Comparison of ENCODE assay signal across 8 mouse cellular contexts in the genomic region with DNA sequence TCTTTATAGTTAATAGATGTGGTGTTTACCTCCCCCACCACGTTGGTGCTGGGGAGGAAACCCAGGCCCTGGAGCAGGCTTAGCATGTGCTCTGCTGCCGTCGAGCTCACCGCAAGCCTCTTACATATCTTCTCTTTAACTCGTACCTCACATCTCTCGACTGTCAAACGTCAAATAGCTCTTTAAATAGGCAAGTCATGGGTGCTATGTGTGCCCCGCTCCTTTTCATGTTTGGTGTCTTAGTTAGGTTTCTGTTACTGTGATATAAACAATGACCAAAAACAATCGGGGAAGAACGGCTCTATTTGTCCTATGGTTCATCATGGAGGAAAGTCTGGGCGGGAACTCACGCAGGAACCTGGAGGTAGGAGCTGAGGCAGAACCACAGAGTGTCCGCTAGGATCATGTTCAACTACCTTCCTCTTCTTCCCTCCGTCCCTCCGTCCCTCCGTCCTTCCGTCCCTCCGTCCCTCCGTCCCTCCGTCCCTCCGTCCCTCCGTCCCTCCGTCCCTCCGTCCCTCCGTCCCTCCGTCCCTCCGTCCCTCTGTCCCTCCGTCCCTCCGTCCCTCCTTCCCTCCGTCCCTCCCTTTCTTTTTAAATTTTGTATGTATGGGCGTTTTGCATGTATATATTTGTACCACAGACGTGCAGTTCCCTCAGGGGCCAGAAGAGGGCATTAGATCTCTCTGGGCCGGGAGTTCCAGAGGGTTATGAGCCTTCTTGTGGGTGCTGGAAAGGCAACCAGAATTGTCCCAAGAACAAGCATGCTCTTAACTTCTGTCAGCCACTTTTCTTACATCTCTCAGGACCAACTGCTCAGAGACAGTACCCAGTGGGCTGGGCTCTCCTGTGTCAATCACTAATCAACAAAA. TPM values are rescaled to one million over a fixed set of nuclear protein-coding genes. Genes with fewer than 3 reads are reported as not detected.
A peak's percentile ranks its signal among the peaks of the same experiment; 100 is the strongest.
DNase-seq lines count a peak whose midpoint lies in the region; ATAC-seq lines count a peak whose summit lies in the region.

No protein-coding gene starts in this region.

- peaks cover 17% of the 10 kb centered on the region for H3K4me1 ChIP-seq in intestine, embryonic 16.5 days (ENCODE audit: control insufficient read depth, insufficient read depth, low read length)
- H3K4me1 ChIP-seq in limb, embryonic 13.5 days, result peaks cover 29% of the 10 kb centered on the region
- peaks cover 17% of the 10 kb centered on the region for H3K4me1 ChIP-seq in midbrain, embryonic 13.5 days (replicated peaks)
- 0 out of 2 replicates have a peak, but pooled peaks cover 3% of the 10 kb centered on the region for H3K4me1 ChIP-seq in stomach, embryonic 14.5 days (ENCODE audit: control insufficient read depth, insufficient read depth, low read length)

- no peaks in the 10 kb centered on the region for H3K27me3 ChIP-seq in intestine, embryonic 16.5 days (replicated peaks; ENCODE audit: control insufficient read depth, insufficient read depth, low read length)
- H3K27me3 ChIP-seq in limb, embryonic 13.5 days, result no peaks in the 10 kb centered on the region
- H3K27me3 ChIP-seq in midbrain, embryonic 13.5 days, result no peaks in the 10 kb centered on the region; the same call in 1 of the 2 replicates
- no peaks in the 10 kb centered on the region for H3K27me3 ChIP-seq in stomach, embryonic 14.5 days (ENCODE audit: control insufficient read depth, insufficient read depth, low read length)

- peak; percentile 52 for DNase-seq in ovary, postnatal 10 days (ENCODE audit: low spot score)
- DNase-seq in ovary, adult 18-20 months (ENCODE audit: low spot score), result no peak
- DNase-seq in cerebellum, postnatal 14 days, result peak; percentile 77 to 84
- peak; percentile 36 to 44 for DNase-seq in gastrocnemius, adult 8-10 months (ENCODE audit: low spot score in 2 of 2)

- peak overlapping the region; percentile 62 for H3K27ac ChIP-seq in intestine, embryonic 16.5 days (ENCODE audit: low read length)
- H3K27ac ChIP-seq in limb, embryonic 13.5 days, result peak overlapping the region; percentile 95
- peak overlapping the region; percentile 66 for H3K27ac ChIP-seq in midbrain, embryonic 13.5 days
- H3K27ac ChIP-seq in stomach, embryonic 14.5 days (ENCODE audit: low read length), result peak overlapping the region; percentile 82

- no peaks in the 10 kb centered on the region for H3K36me3 ChIP-seq in intestine, embryonic 16.5 days (ENCODE audit: control insufficient read depth, insufficient read depth, low read length)
- no peaks in the 10 kb centered on the region for H3K36me3 ChIP-seq in limb, embryonic 13.5 days
- H3K36me3 ChIP-seq in midbrain, embryonic 13.5 days, result no peaks in the 10 kb centered on the region
- no peaks in the 10 kb centered on the region for H3K36me3 ChIP-seq in stomach, embryonic 14.5 days (ENCODE audit: control insufficient read depth, insufficient read depth, low read length)

- no peaks in the 10 kb centered on the region for H3K9me3 ChIP-seq in intestine, embryonic 16.5 days (ENCODE audit: control insufficient read depth, low read length)
- H3K9me3 ChIP-seq in limb, embryonic 13.5 days, result no peaks in the 10 kb centered on the region
- no peaks in the 10 kb centered on the region for H3K9me3 ChIP-seq in midbrain, embryonic 13.5 days
- no peaks in the 10 kb centered on the region for H3K9me3 ChIP-seq in stomach, embryonic 14.5 days (ENCODE audit: control insufficient read depth, low read depth, low read length)

- H3K4me3 ChIP-seq in intestine, embryonic 16.5 days (ENCODE audit: low read length), result peak overlapping the region; percentile 32
- H3K4me3 ChIP-seq in limb, embryonic 13.5 days, result peak overlapping the region; percentile 30
- H3K4me3 ChIP-seq in midbrain, embryonic 13.5 days (replicated peaks), result peak overlapping the region; percentile 23
- peak overlapping the region; percentile 22 for H3K4me3 ChIP-seq in stomach, embryonic 14.5 days (ENCODE audit: low read depth, low read length)

- peak overlapping the region; percentile 57 for H3K4me2 ChIP-seq in intestine, embryonic 16.5 days (ENCODE audit: low read depth, low read length)
- H3K4me2 ChIP-seq in limb, embryonic 13.5 days (replicated peaks), result peak overlapping the region; percentile 58
- H3K4me2 ChIP-seq in midbrain, embryonic 13.5 days (replicated peaks), result peak overlapping the region; percentile 50
- H3K4me2 ChIP-seq in stomach, embryonic 14.5 days (replicated peaks; ENCODE audit: low read depth, low read length), result peak overlapping the region; percentile 39; the same call in 1 of the 2 replicates

- ATAC-seq in intestine, embryonic 16.5 days, result 0 out of 2 replicates have a peak, but pooled peaks have one; percentile 13
- ATAC-seq in limb, embryonic 13.5 days (ENCODE audit: low FRiP score, low read depth), result no peak; the same call in 1 of the 2 replicates
- ATAC-seq in midbrain, embryonic 13.5 days, result peak; percentile 35; the same call in 1 of the 2 replicates
- ATAC-seq in stomach, embryonic 14.5 days (ENCODE audit: insufficient number of reproducible peaks, insufficient read depth, low FRiP score, low read depth), result no peak

- WGBS in intestine, embryonic 16.5 days, result 22% methylated on average over 33 of the region's 33 CpGs
- WGBS in limb, embryonic 13.5 days, result 20% methylated on average over 28 of the region's 33 CpGs
- WGBS in midbrain, embryonic 13.5 days, result 19% methylated on average over 33 of the region's 33 CpGs
- 18% methylated on average over 33 of the region's 33 CpGs for WGBS in stomach, embryonic 14.5 days

- peak overlapping the region; percentile 53; the same call in 1 of the 2 replicates for H3K9ac ChIP-seq in intestine, embryonic 16.5 days (ENCODE audit: low read depth, low read length)
- peak overlapping the region; percentile 2 for H3K9ac ChIP-seq in limb, embryonic 13.5 days
- H3K9ac ChIP-seq in midbrain, embryonic 13.5 days (replicated peaks), result no peak overlapping the region
- H3K9ac ChIP-seq in stomach, embryonic 14.5 days (replicated peaks; ENCODE audit: low read depth, low read length), result no peak overlapping the region; the same call in 1 of the 2 replicates

RNA-seq across cellular contexts. Expression of a gene that starts 36.4 kb away (rescaled TPM):
- total RNA-seq in gastrocnemius, adult 8-10 months (2022), result 100 to 1,000 TPM; 229 to 294 (median 246) TPM
- polyA plus RNA-seq in intestine, embryonic 16.5 days (2015; fragmentation: Nextera tagmentation; extraction: Ambion mirVana), result 142 and 152 TPM in 2 replicates
- 138 and 147 TPM in 2 replicates for polyA plus RNA-seq in limb, embryonic 13.5 days (2015; fragmentation: Nextera tagmentation; extraction: Ambion mirVana)
- polyA plus RNA-seq in midbrain, embryonic 13.5 days (2015; fragmentation: Nextera tagmentation; extraction: Ambion mirVana), result 53.0 and 53.5 TPM in 2 replicates
- polyA plus RNA-seq in stomach, embryonic 14.5 days (2014; fragmentation: Nextera tagmentation; extraction: Ambion mirVana), result 223 and 245 TPM in 2 replicates

Comparison
In these comparisons a context has a peak if more than half of its experiments do, and no peak if none do; other contexts are left out.
1. ATAC-seq: peak in intestine, embryonic 16.5 days (single experiment) and midbrain, embryonic 13.5 days (single experiment); none in limb, embryonic 13.5 days (single experiment) and stomach, embryonic 14.5 days (single experiment).
2. H3K9ac ChIP-seq: peak in intestine, embryonic 16.5 days (single experiment) and limb, embryonic 13.5 days (single experiment); none in midbrain, embryonic 13.5 days (single experiment) and stomach, embryonic 14.5 days (single experiment).
3. Peak in every context shown above with its lines, with median percentiles within 50 percentile points of each other: H3K27ac ChIP-seq, H3K4me2 ChIP-seq and H3K4me3 ChIP-seq.